Mouse (Mus musculus): Measurements from ENCODE around the gene St3gal2. TPM values are rescaled to one million over a fixed set of nuclear protein-coding genes. Genes with fewer than 3 reads are reported as not detected.
"Not testable (repeated sequence)": the region's sequence is repeated elsewhere in the genome, so short reads cannot be mapped to it uniquely, and the experiment has no call there.

Gene St3gal2
- polyA plus RNA-seq, 1 experiment from 2014 or later = 11.6 TPM

- Histone ChIP-seq H3K9me3 (ENCODE audit: control insufficient read depth, low read length) (no peaks in the 10 kb centered on the region), H3K4me3 (ENCODE audit: low read depth, low read length) (no peak overlapping the region), H3K27ac (ENCODE audit: low read depth) (no peak overlapping the region), H3K36me3 (ENCODE audit: control insufficient read depth, insufficient read depth, low read length) (peaks cover 75% of the 10 kb centered on the region), H3K27me3 (replicated peaks; ENCODE audit: control insufficient read depth, insufficient read depth, low read length) (no peaks in the 10 kb centered on the region), H3K4me1 (replicated peaks; ENCODE audit: control insufficient read depth, insufficient read depth, low read length) (no peaks in the 10 kb centered on the region), H3K4me2 (ENCODE audit: low read length) (no peak overlapping the region), H3K9ac (ENCODE audit: low read length) (no peak overlapping the region)
- no peak for ATAC-seq (replicated peaks; ENCODE audit: low FRiP score, low TSS enrichment, low read depth)
- no peak for DNase-seq (ENCODE audit: low spot score)
- WGBS = 89% methylated on average over 2 of the region's 2 CpGs
Observed at GRCm38 (mm10) chr8:110981304-110981703, 61.6 kb downstream of the St3gal2 start.

GRCm38 (mm10) chr8:110987805-110988744, 68.4 kb downstream of the St3gal2 start:
- no peak for ATAC-seq (replicated peaks; ENCODE audit: low FRiP score, low TSS enrichment, low read depth)
- no peak overlapping the region for H3K4me3 ChIP-seq (ENCODE audit: low read depth, low read length)
- no peaks in the 10 kb centered on the region for H3K27me3 ChIP-seq (replicated peaks; ENCODE audit: control insufficient read depth, insufficient read depth, low read length)
- no peak overlapping the region for H3K4me2 ChIP-seq (ENCODE audit: low read length)
- peaks cover 89% of the 10 kb centered on the region for H3K36me3 ChIP-seq (ENCODE audit: control insufficient read depth, insufficient read depth, low read length)
- WGBS = 86% methylated on average over 8 of the region's 8 CpGs
- no peak for DNase-seq (ENCODE audit: low spot score)
- no peaks in the 10 kb centered on the region for H3K9me3 ChIP-seq (ENCODE audit: control insufficient read depth, low read length)
- no peak overlapping the region for H3K9ac ChIP-seq (ENCODE audit: low read length)
- H3K27ac ChIP-seq (ENCODE audit: low read depth) = no peak overlapping the region
- H3K4me1 ChIP-seq (replicated peaks; ENCODE audit: control insufficient read depth, insufficient read depth, low read length) = no peaks in the 10 kb centered on the region

- no peaks in the 10 kb centered on the region for H3K27me3 ChIP-seq (replicated peaks; ENCODE audit: control insufficient read depth, insufficient read depth, low read length)
- no peak overlapping the region for H3K27ac ChIP-seq (ENCODE audit: low read depth)
- H3K4me1 ChIP-seq (replicated peaks; ENCODE audit: control insufficient read depth, insufficient read depth, low read length) = no peaks in the 10 kb centered on the region
- no peak overlapping the region for H3K4me2 ChIP-seq (ENCODE audit: low read length)
- no peak overlapping the region for H3K4me3 ChIP-seq (ENCODE audit: low read depth, low read length)
- H3K36me3 ChIP-seq (ENCODE audit: control insufficient read depth, insufficient read depth, low read length) = peaks cover 73% of the 10 kb centered on the region
- no peak for DNase-seq (ENCODE audit: low spot score)
- no peak for ATAC-seq (replicated peaks; ENCODE audit: low FRiP score, low TSS enrichment, low read depth)
- 83% methylated on average over 9 of the region's 9 CpGs for WGBS
- no peaks in the 10 kb centered on the region for H3K9me3 ChIP-seq (ENCODE audit: control insufficient read depth, low read length)
- H3K9ac ChIP-seq (ENCODE audit: low read length) = no peak overlapping the region
Observed at GRCm38 (mm10) chr8:110990017-110990416, 70.3 kb downstream of the St3gal2 start.

- WGBS = 36% methylated on average over 16 of the region's 16 CpGs
- Histone ChIP-seq H3K27ac (ENCODE audit: low read depth) (peak overlapping the region; percentile 80), H3K27me3 (replicated peaks; ENCODE audit: control insufficient read depth, insufficient read depth, low read length) (no peaks in the 10 kb centered on the region), H3K9me3 (ENCODE audit: control insufficient read depth, low read length) (no peaks in the 10 kb centered on the region), H3K4me3 (ENCODE audit: low read depth, low read length) (peak overlapping the region; percentile 98), H3K4me1 (replicated peaks; ENCODE audit: control insufficient read depth, insufficient read depth, low read length) (0 out of 2 replicates have a peak, but pooled peaks cover 7% of the 10 kb centered on the region), H3K4me2 (ENCODE audit: low read length) (peak overlapping the region; percentile 91), H3K9ac (ENCODE audit: low read length) (peak overlapping the region; percentile 78), H3K36me3 (ENCODE audit: control insufficient read depth, insufficient read depth, low read length) (peaks cover 15% of the 10 kb centered on the region)
- DNase-seq (ENCODE audit: low spot score) = no peak
- ATAC-seq (replicated peaks; ENCODE audit: low FRiP score, low TSS enrichment, low read depth) = no peak; the same call in 1 of the 2 replicates
Observed at GRCm38 (mm10) chr8:110996641-110997430, 77.1 kb downstream of the St3gal2 start.

GRCm38 (mm10) chr8:110997547-110998531, 78.1 kb downstream of the St3gal2 start, which contains the start of gene Ddx19a:
Ddx19a (minus strand) TSS chr8:110997800.
- no peaks in the 10 kb centered on the region for H3K27me3 ChIP-seq (replicated peaks; ENCODE audit: control insufficient read depth, insufficient read depth, low read length)
- H3K4me1 ChIP-seq (replicated peaks; ENCODE audit: control insufficient read depth, insufficient read depth, low read length) = 0 out of 2 replicates have a peak, but pooled peaks cover 7% of the 10 kb centered on the region
- peak within 1 kb of the TSS; percentile 80 for H3K27ac ChIP-seq (ENCODE audit: low read depth)
- H3K4me2 ChIP-seq (ENCODE audit: low read length) = peak within 1 kb of the TSS; percentile 91
- no peaks in the 10 kb centered on the region for H3K9me3 ChIP-seq (ENCODE audit: control insufficient read depth, low read length)
- WGBS = 3% methylated on average over 58 of the region's 58 CpGs
- H3K9ac ChIP-seq (ENCODE audit: low read length) = peak within 1 kb of the TSS; percentile 78
- DNase-seq (ENCODE audit: low spot score) = peak; percentile 90
- ATAC-seq (replicated peaks; ENCODE audit: low FRiP score, low TSS enrichment, low read depth) = peak; percentile 94
- H3K4me3 ChIP-seq (ENCODE audit: low read depth, low read length) = peak within 1 kb of the TSS; percentile 98
- peaks cover 5% of the 10 kb centered on the region for H3K36me3 ChIP-seq (ENCODE audit: control insufficient read depth, insufficient read depth, low read length)

GRCm38 (mm10) chr8:111010230-111010991, 90.7 kb downstream of the St3gal2 start:
- not testable (repeated sequence) for ATAC-seq (replicated peaks; ENCODE audit: low FRiP score, low TSS enrichment, low read depth); H3K4me1 ChIP-seq (replicated peaks; ENCODE audit: control insufficient read depth, insufficient read depth, low read length); H3K9me3 ChIP-seq (ENCODE audit: control insufficient read depth, low read length); DNase-seq (ENCODE audit: low spot score); H3K27me3 ChIP-seq (replicated peaks; ENCODE audit: control insufficient read depth, insufficient read depth, low read length); H3K4me3 ChIP-seq (ENCODE audit: low read depth, low read length); H3K9ac ChIP-seq (ENCODE audit: low read length); H3K4me2 ChIP-seq (ENCODE audit: low read length); H3K27ac ChIP-seq (ENCODE audit: low read depth)
- 92% methylated on average over 9 of the region's 10 CpGs for WGBS
- H3K36me3 ChIP-seq (ENCODE audit: control insufficient read depth, insufficient read depth, low read length) = peaks cover 41% of the 10 kb centered on the region

All from intestine, embryonic 14.5 days (tissue).